Mouse (Mus musculus): ENCODE data around the gene Tmem86b. TPM values are rescaled to one million over a fixed set of nuclear protein-coding genes. Genes with fewer than 3 reads are reported as not detected.

The Tmem86b gene
- polyA plus RNA-seq, 1 experiment = 31.9 TPM

GRCm38 (mm10) chr7:4666871-4667270 is 35.6 kb upstream of the Tmem86b start:
- Histone ChIP-seq H3K27ac (ENCODE audit: insufficient read depth, low read length) (no peak overlapping the region), H3K4me1 (ENCODE audit: control insufficient read depth, insufficient read depth, insufficient read length) (peaks cover 4% of the 10 kb centered on the region; the same call in 1 of the 2 replicates), H3K36me3 (ENCODE audit: control insufficient read depth, insufficient read depth, low read length) (peaks cover 11% of the 10 kb centered on the region; the same call in 1 of the 2 replicates), H3K4me3 (ENCODE audit: extremely low read depth, insufficient read depth, insufficient read length) (no peak overlapping the region), H3K27me3 (ENCODE audit: control insufficient read depth, insufficient read depth, low read length) (no peaks in the 10 kb centered on the region)
- 95% methylated on average over 5 of the region's 5 CpGs for whole genome bisulfite sequencing
- DNase-seq (ENCODE audit: low read depth in 1 of 2, low spot score in 2 of 2) = no peak
- TF ChIP-seq CTCF (IDR thresholded peaks at IDR 0.05; ENCODE audit: extremely low read depth, insufficient read depth, insufficient read length, insufficient replicate concordance) (no peak), POLR2A (IDR thresholded peaks at IDR 0.05; ENCODE audit: low read depth, low read length) (no peak)

DNA sequence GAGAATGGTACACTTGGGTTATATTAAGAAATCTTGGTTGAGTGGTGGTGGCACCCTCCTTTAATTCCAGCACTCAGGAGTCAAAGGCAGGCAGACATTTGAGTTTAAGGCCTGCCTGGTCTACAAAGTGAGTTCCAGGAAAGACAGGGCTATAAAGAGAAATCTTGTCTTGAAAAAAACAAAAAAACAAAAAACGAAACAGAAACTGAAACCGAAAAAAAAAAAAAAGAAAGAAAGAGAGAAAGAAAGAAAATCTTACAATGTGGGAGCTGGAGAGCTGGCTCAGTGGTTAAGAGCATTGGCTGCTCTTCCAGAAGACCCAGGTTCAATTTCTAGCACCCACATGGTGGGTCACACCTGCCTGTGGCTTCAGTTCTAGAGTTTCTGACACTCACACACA is 32.5 kb upstream of the Tmem86b start:
- Histone ChIP-seq H3K4me1 (ENCODE audit: control insufficient read depth, insufficient read depth, insufficient read length) (peaks cover 4% of the 10 kb centered on the region; the same call in 1 of the 2 replicates), H3K36me3 (ENCODE audit: control insufficient read depth, insufficient read depth, low read length) (peaks cover 8% of the 10 kb centered on the region; the same call in 1 of the 2 replicates), H3K27me3 (ENCODE audit: control insufficient read depth, insufficient read depth, low read length) (no peaks in the 10 kb centered on the region), H3K27ac (ENCODE audit: insufficient read depth, low read length) (peak overlapping the region; percentile 52; the same call in 1 of the 2 replicates), H3K4me3 (ENCODE audit: extremely low read depth, insufficient read depth, insufficient read length) (no peak overlapping the region)
- no peak for DNase-seq (ENCODE audit: low read depth in 1 of 2, low spot score in 2 of 2)
- 46% methylated on average over 2 of the region's 2 CpGs for WGBS
- TF ChIP-seq CTCF (IDR thresholded peaks at IDR 0.05; ENCODE audit: extremely low read depth, insufficient read depth, insufficient read length, insufficient replicate concordance) (no peak), POLR2A (IDR thresholded peaks at IDR 0.05; ENCODE audit: low read depth, low read length) (no peak)

DNA sequence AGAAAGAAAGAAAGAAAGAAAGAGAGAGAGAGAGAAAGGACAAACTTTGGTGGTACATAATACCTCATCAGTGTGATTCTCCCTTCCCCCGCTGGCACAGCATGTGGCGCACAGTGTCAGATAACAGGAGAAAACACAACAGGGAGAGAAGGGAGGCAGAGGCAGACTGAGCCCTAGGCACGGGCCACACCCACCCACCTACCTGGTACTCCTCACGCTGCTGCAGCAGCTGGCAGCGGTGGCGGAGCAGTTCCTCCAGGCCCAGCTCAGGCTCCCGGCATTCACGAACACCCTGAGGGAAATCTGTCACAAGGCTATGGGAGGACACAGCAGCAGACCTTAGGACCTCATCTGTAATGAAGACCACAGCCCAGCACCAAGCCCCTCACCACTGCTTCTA is 32.0 kb upstream of the Tmem86b start:
- no peaks in the 10 kb centered on the region for H3K27me3 ChIP-seq (ENCODE audit: control insufficient read depth, insufficient read depth, low read length)
- peak overlapping the region; percentile 52; the same call in 1 of the 2 replicates for H3K27ac ChIP-seq (ENCODE audit: insufficient read depth, low read length)
- peaks cover 4% of the 10 kb centered on the region; the same call in 1 of the 2 replicates for H3K4me1 ChIP-seq (ENCODE audit: control insufficient read depth, insufficient read depth, insufficient read length)
- DNase-seq (ENCODE audit: low read depth in 1 of 2, low spot score in 2 of 2) = no peak
- H3K4me3 ChIP-seq (ENCODE audit: extremely low read depth, insufficient read depth, insufficient read length) = no peak overlapping the region
- no peak for TF ChIP-seq POLR2A (IDR thresholded peaks at IDR 0.05; ENCODE audit: low read depth, low read length)
- no peak for TF ChIP-seq CTCF (IDR thresholded peaks at IDR 0.05; ENCODE audit: extremely low read depth, insufficient read depth, insufficient read length, insufficient replicate concordance)
- 80% methylated on average over 8 of the region's 8 CpGs for WGBS
- H3K36me3 ChIP-seq (ENCODE audit: control insufficient read depth, insufficient read depth, low read length) = peaks cover 6% of the 10 kb centered on the region; the same call in 1 of the 2 replicates

DNA sequence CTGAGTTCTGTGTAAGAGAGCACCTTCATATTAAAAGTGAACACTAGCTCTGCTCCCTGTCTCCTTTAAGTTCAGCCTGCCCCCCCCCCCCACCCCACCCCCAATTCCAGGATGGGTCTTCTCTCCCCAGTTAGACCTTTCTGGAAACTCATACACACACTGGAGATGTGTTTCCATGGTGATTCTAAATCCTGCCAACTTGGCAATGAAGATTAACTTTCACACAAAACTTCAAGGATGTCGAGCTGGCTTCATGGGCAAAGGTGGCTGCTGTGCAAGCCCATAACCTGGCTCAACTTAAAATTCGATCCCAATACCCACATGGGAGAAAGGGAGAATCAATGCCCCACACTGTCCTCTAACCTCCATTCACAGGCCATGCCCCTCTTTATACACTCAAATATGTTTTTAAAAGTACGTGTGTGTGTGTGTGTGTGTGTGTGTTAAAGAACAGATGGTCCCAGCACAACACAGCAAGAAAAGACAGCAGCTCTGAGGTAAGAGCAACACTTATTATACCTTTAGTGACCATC is 28.8 kb upstream of the Tmem86b start:
- Histone ChIP-seq H3K27ac (ENCODE audit: insufficient read depth, low read length) (no peak overlapping the region), H3K36me3 (ENCODE audit: control insufficient read depth, insufficient read depth, low read length) (peaks cover 2% of the 10 kb centered on the region; the same call in 1 of the 2 replicates), H3K4me1 (ENCODE audit: control insufficient read depth, insufficient read depth, insufficient read length) (peaks cover 20% of the 10 kb centered on the region; the same call in 1 of the 2 replicates), H3K27me3 (ENCODE audit: control insufficient read depth, insufficient read depth, low read length) (no peaks in the 10 kb centered on the region), H3K4me3 (ENCODE audit: extremely low read depth, insufficient read depth, insufficient read length) (no peak overlapping the region)
- no peak for DNase-seq (ENCODE audit: low read depth in 1 of 2, low spot score in 2 of 2)
- WGBS = 84% methylated on average over 3 of the region's 3 CpGs
- no peak for TF ChIP-seq POLR2A (IDR thresholded peaks at IDR 0.05; ENCODE audit: low read depth, low read length)
- TF ChIP-seq CTCF (IDR thresholded peaks at IDR 0.05; ENCODE audit: extremely low read depth, insufficient read depth, insufficient read length, insufficient replicate concordance) = no peak

GRCm38 (mm10) chr7:4658912-4659551 is 27.8 kb upstream of the Tmem86b start, which contains the start of gene Ppp6r1:
Gene Ppp6r1 (minus strand): TSS chr7:4659019.
- no peaks in the 10 kb centered on the region for H3K27me3 ChIP-seq (ENCODE audit: control insufficient read depth, insufficient read depth, low read length)
- WGBS = under 1% methylated on average over 54 of the region's 54 CpGs
- H3K27ac ChIP-seq (ENCODE audit: insufficient read depth, low read length) = peak within 1 kb of the TSS; percentile 95
- TF ChIP-seq POLR2A (IDR thresholded peaks at IDR 0.05; ENCODE audit: low read depth, low read length) (peak; percentile 83), CTCF (IDR thresholded peaks at IDR 0.05; ENCODE audit: extremely low read depth, insufficient read depth, insufficient read length, insufficient replicate concordance) (peak; percentile 22; the same call in 1 of the 2 replicates)
- DNase-seq (ENCODE audit: low read depth in 1 of 2, low spot score in 2 of 2) = peak; percentile 95 to 97
- H3K4me3 ChIP-seq (ENCODE audit: extremely low read depth, insufficient read depth, insufficient read length) = peak within 1 kb of the TSS; percentile 79
- peaks cover 27% of the 10 kb centered on the region; the same call in 1 of the 2 replicates for H3K4me1 ChIP-seq (ENCODE audit: control insufficient read depth, insufficient read depth, insufficient read length)
- H3K36me3 ChIP-seq (ENCODE audit: control insufficient read depth, insufficient read depth, low read length) = peaks cover 2% of the 10 kb centered on the region; the same call in 1 of the 2 replicates

DNA sequence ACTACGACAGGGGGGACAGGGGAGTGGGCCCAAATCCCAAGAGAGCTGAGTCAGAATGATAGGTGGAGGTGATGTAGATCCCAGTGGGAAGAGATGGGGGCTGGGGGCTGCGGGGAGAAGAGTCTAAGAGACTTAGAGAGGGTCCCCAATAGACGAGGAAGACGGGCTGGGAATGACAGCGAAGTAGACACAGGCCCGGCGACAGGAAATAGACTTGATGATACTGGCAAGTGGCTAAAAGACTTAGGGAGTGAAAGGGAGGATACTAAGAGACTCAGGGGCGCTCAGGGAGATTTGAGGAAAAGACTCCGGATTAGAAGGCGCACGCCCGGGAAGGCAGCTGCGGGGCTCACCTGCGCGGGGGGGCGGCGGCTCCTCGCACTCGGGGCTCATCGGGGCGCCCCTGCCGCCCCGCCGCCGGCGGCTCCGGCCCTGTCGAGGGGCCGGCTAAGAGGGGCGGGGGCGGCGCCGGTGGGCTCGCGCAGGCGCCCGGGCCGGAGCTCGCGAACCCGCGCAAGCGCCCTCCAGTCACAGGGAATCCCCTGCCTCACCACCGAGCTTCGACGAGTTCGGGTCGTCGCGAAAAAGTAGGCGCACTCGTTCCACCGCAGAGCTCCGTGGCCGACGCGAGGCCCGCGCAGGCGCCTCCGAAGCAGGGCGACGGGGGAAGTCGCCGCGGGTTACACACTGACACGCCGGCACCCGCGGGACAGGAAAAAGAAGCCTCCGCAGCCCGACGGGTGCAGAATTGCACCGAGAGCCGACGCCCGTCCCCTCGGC is 27.1 kb upstream of the Tmem86b start:
- Histone ChIP-seq H3K36me3 (ENCODE audit: control insufficient read depth, insufficient read depth, low read length) (peaks cover under 1% of the 10 kb centered on the region; the same call in 1 of the 2 replicates), H3K27me3 (ENCODE audit: control insufficient read depth, insufficient read depth, low read length) (no peaks in the 10 kb centered on the region), H3K4me1 (ENCODE audit: control insufficient read depth, insufficient read depth, insufficient read length) (peaks cover 29% of the 10 kb centered on the region; the same call in 1 of the 2 replicates), H3K27ac (ENCODE audit: insufficient read depth, low read length) (peak overlapping the region; percentile 95), H3K4me3 (ENCODE audit: extremely low read depth, insufficient read depth, insufficient read length) (peak overlapping the region; percentile 79)
- WGBS = under 1% methylated on average over 75 of the region's 78 CpGs
- TF ChIP-seq CTCF (IDR thresholded peaks at IDR 0.05; ENCODE audit: extremely low read depth, insufficient read depth, insufficient read length, insufficient replicate concordance) (no peak), POLR2A (IDR thresholded peaks at IDR 0.05; ENCODE audit: low read depth, low read length) (no peak)
- no peak for DNase-seq (ENCODE audit: low read depth in 1 of 2, low spot score in 2 of 2)

All from spleen, adult 2 months (tissue).